Mouse (Mus musculus) G1E-ER4 (cell line): ENCODE measurements around the gene Ubfd1. TPM values are rescaled to one million over a fixed set of nuclear protein-coding genes. Genes with fewer than 3 reads are reported as not detected.

ENCODE experiments used
- GATA1 ChIP-seq: IDR thresholded peaks from one replicate; pipeline ENCODE4 v1.8.0; 2012; ENCODE audit warnings: low read length, inconsistent platforms
- polyA plus RNA-seq: library from polyadenylated mRNA; stranded (reverse); fragments of >175 nt; gene quantifications from 2 replicates; pipeline ENCODE4 v1.2.3, GENCODE M21; 2012

Ubfd1 gene
- polyA plus RNA-seq: 26.4 and 29.9 TPM in 2 replicates

GRCm38 (mm10) chr7:122066945-122067516, at the start of gene Ubfd1, which contains the start of gene Ears2:
Gene Ubfd1 (plus strand): TSS chr7:122067175.
Gene Ears2 (minus strand): TSS chr7:122067263.
- no peak for TF ChIP-seq GATA1

- no peak for TF ChIP-seq GATA1
Observed at GRCm38 (mm10) chr7:122018247-122018646, 48.7 kb upstream of the Ubfd1 start.

- no peak for TF ChIP-seq GATA1
Observed at GRCm38 (mm10) chr7:122018978-122019377, 48.0 kb upstream of the Ubfd1 start.

- TF ChIP-seq GATA1: no peak
Observed at GRCm38 (mm10) chr7:122020273-122020666, 46.7 kb upstream of the Ubfd1 start.

- TF ChIP-seq GATA1: no peak
Observed at GRCm38 (mm10) chr7:122020667-122021354, 46.2 kb upstream of the Ubfd1 start, which contains the start of gene Gga2. Gene Gga2 (minus strand): TSS chr7:122021222.

GRCm38 (mm10) chr7:122022131-122022530, 44.8 kb upstream of the Ubfd1 start:
- TF ChIP-seq GATA1: no peak

GRCm38 (mm10) chr7:122033371-122033770, 33.6 kb upstream of the Ubfd1 start:
- no peak for TF ChIP-seq GATA1

GRCm38 (mm10) chr7:122034348-122034747, 32.6 kb upstream of the Ubfd1 start:
- TF ChIP-seq GATA1: no peak

- no peak for TF ChIP-seq GATA1
Observed at GRCm38 (mm10) chr7:122044106-122044505, 22.9 kb upstream of the Ubfd1 start.

GRCm38 (mm10) chr7:122045181-122045634, 21.8 kb upstream of the Ubfd1 start:
- no peak for TF ChIP-seq GATA1

- no peak for TF ChIP-seq GATA1
Observed at GRCm38 (mm10) chr7:122045711-122046110, 21.3 kb upstream of the Ubfd1 start.

GRCm38 (mm10) chr7:122046813-122047212, 20.2 kb upstream of the Ubfd1 start:
- no peak for TF ChIP-seq GATA1

GRCm38 (mm10) chr7:122048191-122048590, 18.8 kb upstream of the Ubfd1 start:
- TF ChIP-seq GATA1: no peak

- TF ChIP-seq GATA1: no peak
Observed at GRCm38 (mm10) chr7:122050834-122051233, 16.1 kb upstream of the Ubfd1 start.

GRCm38 (mm10) chr7:122056633-122057032, 10.3 kb upstream of the Ubfd1 start:
- no peak for TF ChIP-seq GATA1

GRCm38 (mm10) chr7:122065656-122066055, 1.3 kb upstream of the Ubfd1 start:
- no peak for TF ChIP-seq GATA1
